Mouse (Mus musculus) hematopoietic stem cell, adult 5-6 weeks (primary cell): Measurements from ENCODE around the gene Arhgef1. TPM values are rescaled to one million over a fixed set of nuclear protein-coding genes. Genes with fewer than 3 reads are reported as not detected.

Experiments used
- ATAC-seq, 2 experiments: fragments of 125-278 bp in 1 of 2; replicated peaks in 1 of 2; 2 replicates each; pipeline ENCODE4 v1.8.0; 2016 to 2017; ENCODE audit warnings: inconsistent platforms in 2 of 2, mild to moderate bottlenecking in 2 of 2, moderate number of reproducible peaks in 2 of 2, low read depth in 1 of 2, moderate TSS enrichment in 1 of 2; ENCODE audit not compliant: low FRiP score in 2 of 2, poor library complexity in 2 of 2, severe bottlenecking in 2 of 2, insufficient read depth in 1 of 2, low TSS enrichment in 1 of 2
- total RNA-seq: library from RNA; stranded (forward); fragments of 172-1452, 232-1000 nt; gene quantifications from 2 replicates; pipeline ENCODE4 v1.2.3, GENCODE M21; 2017

The Arhgef1 gene
- total RNA-seq, 1 experiment from 2014 or later: 55.2 TPM

- peak in 1 of 2 experiments; percentile 24; a peak in 1 of 4 replicates for ATAC-seq
These were observed 2.2 kb downstream of the Arhgef1 start for GRCm38 (mm10) chr7:24904936-24905335.

DNA sequence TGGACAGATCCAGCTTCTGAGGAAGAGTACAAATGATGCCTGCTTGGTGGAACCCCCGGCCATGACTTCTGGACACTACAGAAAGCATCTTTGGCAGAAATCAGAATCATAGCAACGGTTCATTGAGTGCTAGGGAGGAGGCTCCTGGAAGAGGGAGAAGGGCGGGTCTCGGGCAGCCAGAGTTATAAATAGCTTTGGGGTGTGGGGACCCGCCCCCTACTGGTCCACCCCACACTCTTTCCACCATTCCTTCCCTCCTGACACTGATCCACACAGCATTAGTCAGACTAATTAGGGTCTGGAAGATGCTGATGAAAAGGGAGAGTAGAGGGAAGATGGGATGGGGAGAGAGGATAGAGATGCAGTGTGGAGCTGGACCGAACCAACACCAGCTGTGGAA lies 3.8 kb downstream of the Arhgef1 start:
- no peak for ATAC-seq

DNA sequence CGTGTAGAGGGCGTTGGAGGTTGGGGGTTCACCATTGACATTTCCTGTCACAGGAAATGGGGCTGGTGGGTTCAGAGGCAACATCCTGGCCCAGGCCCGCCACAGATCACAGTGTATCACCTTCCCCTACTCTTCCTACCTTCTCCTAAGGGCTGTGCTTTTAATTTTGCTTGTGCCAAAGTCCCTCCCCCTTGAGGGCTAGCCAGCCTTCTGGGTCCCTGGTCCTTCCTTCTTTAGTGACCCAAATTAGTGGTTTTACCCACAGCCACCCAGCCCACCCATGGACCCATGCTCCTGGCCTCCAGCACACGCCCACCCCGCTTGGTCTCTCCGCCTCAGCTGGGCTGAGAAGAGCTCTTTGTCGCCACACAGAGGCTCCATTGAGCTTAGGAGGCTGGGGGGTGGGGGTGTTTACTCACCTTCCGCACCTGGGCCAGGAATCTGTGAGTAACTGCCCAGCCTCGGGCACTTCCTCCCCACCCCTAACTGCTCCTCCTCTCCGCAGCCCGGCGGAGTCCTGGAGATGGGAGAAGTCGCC lies 4.6 kb downstream of the Arhgef1 start:
- ATAC-seq: peak; percentile 22 to 23

- ATAC-seq: no peak
These were observed 9.8 kb downstream of the Arhgef1 start for GRCm38 (mm10) chr7:24912480-24912879.

- no peak for ATAC-seq
These were observed 16.1 kb downstream of the Arhgef1 start for GRCm38 (mm10) chr7:24918763-24919323.

- ATAC-seq: no peak
These were observed 17.0 kb downstream of the Arhgef1 start for GRCm38 (mm10) chr7:24919728-24920127.

DNA sequence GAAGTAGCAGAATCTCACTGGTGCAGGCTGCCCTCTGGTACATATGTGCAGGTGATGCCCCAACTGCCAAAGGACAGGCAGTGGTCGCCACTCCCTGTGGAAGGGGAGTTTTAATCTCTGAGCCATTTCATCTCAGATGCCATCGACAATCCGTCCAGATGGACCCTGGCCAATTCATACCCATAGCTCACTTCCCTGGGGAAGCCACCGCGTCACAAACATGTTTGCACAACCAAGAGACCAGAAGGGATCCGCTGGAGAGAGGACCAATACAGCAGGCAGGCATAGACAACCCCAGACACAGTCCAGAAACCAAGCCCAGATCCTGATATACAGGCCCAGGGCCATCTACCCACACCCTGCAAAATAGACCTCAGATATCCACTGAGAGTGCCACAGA lies 27.8 kb downstream of the Arhgef1 start:
- no peak for ATAC-seq

GRCm38 (mm10) chr7:24931651-24932050 lies 28.9 kb downstream of the Arhgef1 start:
- no peak for ATAC-seq

DNA sequence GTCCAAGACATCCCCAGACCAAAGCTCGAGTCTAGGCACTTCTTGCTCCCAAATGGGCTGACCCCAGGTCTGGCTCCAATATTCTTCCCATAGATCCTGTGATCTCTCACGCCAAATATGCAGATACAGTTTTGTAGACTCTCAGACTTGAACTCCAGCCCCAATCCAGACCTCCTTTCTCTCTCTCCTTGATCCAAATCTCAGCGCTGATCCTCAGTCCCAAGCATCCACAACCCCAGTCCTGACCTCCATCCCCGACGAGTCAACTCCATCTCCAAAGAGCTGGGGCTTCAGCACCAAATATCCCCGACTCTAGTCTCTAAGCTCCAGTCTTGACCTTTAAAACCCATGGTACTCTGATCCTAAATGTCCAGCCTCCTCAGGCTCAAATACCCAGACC lies 40.9 kb downstream of the Arhgef1 start:
- no peak for ATAC-seq

GRCm38 (mm10) chr7:24944257-24944950 lies 41.7 kb downstream of the Arhgef1 start, which contains the start of gene Gm4881:
TSS of gene Gm4881 (minus strand) at chr7:24944494.
- no peak for ATAC-seq

- ATAC-seq: no peak
These were observed 44.8 kb downstream of the Arhgef1 start for GRCm38 (mm10) chr7:24947316-24948048.

DNA sequence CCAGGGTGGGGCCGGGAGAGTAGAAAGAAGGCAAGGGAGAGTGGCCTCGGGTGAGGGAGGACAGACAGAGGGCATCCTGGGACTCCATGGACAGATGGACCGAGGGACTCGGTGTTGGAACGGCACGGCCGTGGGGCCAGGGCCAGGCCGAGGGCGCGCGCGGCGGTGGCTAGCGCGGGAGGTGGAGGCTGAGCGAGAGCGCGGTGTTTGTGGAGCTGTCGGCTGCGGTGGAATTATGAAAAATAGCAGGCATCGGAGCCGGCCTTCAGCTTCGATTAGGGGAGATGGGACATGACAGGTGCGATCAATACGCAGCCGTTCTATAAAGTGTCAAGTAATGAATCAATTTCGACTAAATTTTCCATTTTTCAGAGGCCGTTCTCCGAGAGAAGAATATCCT lies 46.1 kb downstream of the Arhgef1 start:
- no peak for ATAC-seq

GRCm38 (mm10) chr7:24949958-24950623 lies 47.4 kb downstream of the Arhgef1 start:
- ATAC-seq: peak; percentile 58 to 72

- ATAC-seq: no peak
These were observed 51.3 kb downstream of the Arhgef1 start for GRCm38 (mm10) chr7:24953966-24954365.

- ATAC-seq: peak; percentile 84 to 90
These were observed 51.7 kb downstream of the Arhgef1 start for GRCm38 (mm10) chr7:24954450-24954849.

DNA sequence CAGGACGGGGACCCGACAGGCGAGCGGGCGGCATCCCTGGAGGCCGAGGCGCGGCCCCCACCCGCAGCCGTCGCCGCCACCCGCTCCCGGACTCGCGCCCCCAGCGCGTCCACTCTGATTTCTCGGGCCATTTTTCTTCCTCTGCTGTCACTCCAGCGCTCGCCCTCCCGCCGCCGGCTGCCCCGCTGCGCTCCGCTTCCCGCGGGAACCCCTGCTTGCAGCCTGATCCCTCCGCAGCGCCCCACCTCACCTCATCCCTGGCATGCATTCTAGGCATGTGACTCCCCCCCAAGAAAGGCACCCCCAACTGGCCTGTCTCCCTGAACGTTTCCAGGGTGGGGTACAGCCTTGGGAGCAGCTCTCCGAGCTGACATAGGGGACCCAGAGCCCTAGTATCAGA lies 52.5 kb downstream of the Arhgef1 start:
- no peak for ATAC-seq

- no peak for ATAC-seq
These were observed 61.6 kb downstream of the Arhgef1 start for GRCm38 (mm10) chr7:24964288-24964687.
